Mouse (Mus musculus): ENCODE measurements around the gene Tmem164. TPM values are rescaled to one million over a fixed set of nuclear protein-coding genes. Genes with fewer than 3 reads are reported as not detected.

Tmem164 gene
- polyA plus RNA-seq, 1 experiment from 2014 or later: 69.9 TPM

DNA sequence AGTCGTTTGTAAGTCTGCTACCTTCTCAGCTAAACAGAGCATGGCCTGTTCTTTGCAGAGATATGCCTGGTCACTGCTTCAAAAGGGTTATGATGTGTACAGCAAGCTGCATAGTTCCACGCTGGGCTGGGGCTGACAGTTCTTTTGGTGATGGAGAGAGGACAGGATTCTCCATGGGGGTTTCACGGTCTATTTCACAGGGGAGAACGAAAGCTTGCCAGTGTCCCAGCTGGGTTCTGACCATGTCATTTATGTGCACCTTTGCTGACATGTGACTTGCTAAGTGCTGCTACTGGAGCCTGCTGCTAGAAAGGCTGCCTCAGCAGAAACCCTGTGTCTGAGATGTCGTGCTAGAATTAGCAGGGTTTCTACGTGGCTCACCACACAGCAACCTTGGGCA lies 74.3 kb downstream of the Tmem164 start:
- Histone ChIP-seq H3K36me3 (peaks cover 22% of the 10 kb centered on the region), H3K4me3 (no peak overlapping the region), H3K27me3 (peaks cover 28% of the 10 kb centered on the region; the same call in 1 of the 2 replicates), H3K9me3 (no peaks in the 10 kb centered on the region), H3K4me1 (no peaks in the 10 kb centered on the region), H3K4me2 (replicated peaks) (no peak overlapping the region), H3K27ac (no peak overlapping the region), H3K9ac (no peak overlapping the region)
- 89% methylated on average over 6 of the region's 6 CpGs for WGBS
- ATAC-seq (ENCODE audit: low FRiP score, low read depth): no peak

- H3K27ac ChIP-seq: no peak overlapping the region
- no peak overlapping the region for H3K4me2 ChIP-seq (replicated peaks)
- H3K27me3 ChIP-seq: peaks cover 28% of the 10 kb centered on the region; the same call in 1 of the 2 replicates
- H3K4me3 ChIP-seq: no peak overlapping the region
- ATAC-seq (ENCODE audit: low FRiP score, low read depth): no peak
- 61% methylated on average over 6 of the region's 6 CpGs for WGBS
- no peaks in the 10 kb centered on the region for H3K9me3 ChIP-seq
- peaks cover 21% of the 10 kb centered on the region for H3K36me3 ChIP-seq
- H3K4me1 ChIP-seq: no peaks in the 10 kb centered on the region
- H3K9ac ChIP-seq: no peak overlapping the region
Observed at GRCm38 (mm10) chrX:142760415-142760814, 79.2 kb downstream of the Tmem164 start.

DNA sequence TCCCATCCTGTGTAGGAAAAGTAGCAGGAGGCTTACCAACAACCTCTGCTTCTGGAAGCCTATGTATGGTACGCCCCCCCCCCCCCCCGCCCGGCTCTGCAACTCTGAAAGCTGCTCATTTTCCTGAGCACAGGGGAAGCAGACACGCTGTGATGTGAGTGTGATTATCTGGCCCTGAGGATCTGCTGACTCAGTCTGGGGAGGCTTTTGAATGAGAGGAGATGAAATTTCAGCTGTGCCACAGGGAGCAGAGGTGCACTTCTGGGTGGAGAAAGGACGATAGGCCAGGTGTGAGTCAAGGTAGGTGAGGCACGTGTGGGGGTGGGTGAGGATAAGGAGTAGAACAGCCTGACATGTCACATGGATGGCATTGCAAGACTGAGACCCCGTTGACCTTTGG lies 82.1 kb downstream of the Tmem164 start:
- Histone ChIP-seq H3K27ac (no peak overlapping the region), H3K9me3 (no peaks in the 10 kb centered on the region), H3K36me3 (peaks cover 8% of the 10 kb centered on the region; the same call in 1 of the 2 replicates), H3K4me1 (no peaks in the 10 kb centered on the region), H3K27me3 (peaks cover 13% of the 10 kb centered on the region; the same call in 1 of the 2 replicates), H3K9ac (no peak overlapping the region), H3K4me3 (no peak overlapping the region), H3K4me2 (replicated peaks) (no peak overlapping the region)
- no peak for ATAC-seq (ENCODE audit: low FRiP score, low read depth)
- WGBS: 77% methylated on average over 7 of the region's 7 CpGs

DNA sequence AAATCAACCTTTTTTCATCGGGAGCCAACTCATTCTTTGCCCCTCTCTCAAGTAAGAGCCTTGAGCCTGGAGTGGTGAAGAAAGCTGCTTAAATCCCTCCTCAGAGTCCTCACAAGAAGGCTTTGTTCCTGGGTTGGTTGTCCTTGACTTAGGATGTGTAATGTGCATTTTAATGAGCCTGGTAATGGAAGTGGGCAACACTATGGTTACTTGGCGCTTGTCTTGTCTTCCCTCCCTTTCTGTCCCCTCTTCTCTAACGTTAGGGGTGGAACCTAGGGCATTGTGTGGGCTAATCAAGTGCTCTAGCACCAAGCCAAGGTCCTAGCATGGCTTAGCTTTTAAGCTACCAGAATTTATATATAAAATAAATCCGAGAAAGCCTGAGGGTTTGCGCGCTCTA lies 88.5 kb downstream of the Tmem164 start:
- H3K9me3 ChIP-seq: no peaks in the 10 kb centered on the region
- 87% methylated on average over 6 of the region's 6 CpGs for WGBS
- no peak overlapping the region for H3K4me2 ChIP-seq (replicated peaks)
- no peak overlapping the region for H3K9ac ChIP-seq
- peaks cover 23% of the 10 kb centered on the region for H3K36me3 ChIP-seq
- peaks cover 8% of the 10 kb centered on the region; the same call in 1 of the 2 replicates for H3K27me3 ChIP-seq
- no peak overlapping the region for H3K27ac ChIP-seq
- no peaks in the 10 kb centered on the region for H3K4me1 ChIP-seq
- H3K4me3 ChIP-seq: no peak overlapping the region
- ATAC-seq (ENCODE audit: low FRiP score, low read depth): no peak

GRCm38 (mm10) chrX:142773658-142774057 lies 92.5 kb downstream of the Tmem164 start:
- no peak for ATAC-seq (ENCODE audit: low FRiP score, low read depth)
- Histone ChIP-seq H3K36me3 (peaks cover 32% of the 10 kb centered on the region), H3K4me1 (no peaks in the 10 kb centered on the region), H3K27ac (no peak overlapping the region), H3K4me2 (replicated peaks) (no peak overlapping the region), H3K9ac (no peak overlapping the region), H3K27me3 (peaks cover 16% of the 10 kb centered on the region; the same call in 1 of the 2 replicates), H3K4me3 (no peak overlapping the region), H3K9me3 (no peaks in the 10 kb centered on the region)
- 94% methylated on average over 4 of the region's 4 CpGs for WGBS

GRCm38 (mm10) chrX:142776131-142776530 lies 94.9 kb downstream of the Tmem164 start:
- ATAC-seq (ENCODE audit: low FRiP score, low read depth): no peak
- H3K4me1 ChIP-seq: no peaks in the 10 kb centered on the region
- H3K36me3 ChIP-seq: peaks cover 22% of the 10 kb centered on the region
- H3K4me2 ChIP-seq (replicated peaks): no peak overlapping the region
- 82% methylated on average over 4 of the region's 4 CpGs for WGBS
- no peaks in the 10 kb centered on the region for H3K9me3 ChIP-seq
- H3K27ac ChIP-seq: no peak overlapping the region
- no peak overlapping the region for H3K9ac ChIP-seq
- H3K27me3 ChIP-seq: peaks cover 16% of the 10 kb centered on the region; the same call in 1 of the 2 replicates
- H3K4me3 ChIP-seq: no peak overlapping the region

GRCm38 (mm10) chrX:142778638-142779037 lies 97.4 kb downstream of the Tmem164 start:
- WGBS: 79% methylated on average over 6 of the region's 6 CpGs
- no peak; the same call in 1 of the 2 replicates for ATAC-seq (ENCODE audit: low FRiP score, low read depth)
- no peak overlapping the region for H3K4me3 ChIP-seq
- no peaks in the 10 kb centered on the region for H3K9me3 ChIP-seq
- no peaks in the 10 kb centered on the region for H3K4me1 ChIP-seq
- peaks cover 17% of the 10 kb centered on the region for H3K36me3 ChIP-seq
- no peak overlapping the region for H3K9ac ChIP-seq
- no peak overlapping the region for H3K4me2 ChIP-seq (replicated peaks)
- peaks cover 12% of the 10 kb centered on the region; the same call in 1 of the 2 replicates for H3K27me3 ChIP-seq
- H3K27ac ChIP-seq: no peak overlapping the region

GRCm38 (mm10) chrX:142786160-142787052 lies 105.2 kb downstream of the Tmem164 start:
- no peak overlapping the region for H3K9ac ChIP-seq
- no peaks in the 10 kb centered on the region for H3K9me3 ChIP-seq
- H3K27ac ChIP-seq: no peak overlapping the region
- peaks cover 14% of the 10 kb centered on the region for H3K36me3 ChIP-seq
- no peak overlapping the region for H3K4me3 ChIP-seq
- H3K4me2 ChIP-seq (replicated peaks): no peak overlapping the region
- WGBS: 89% methylated on average over 10 of the region's 10 CpGs
- H3K4me1 ChIP-seq: no peaks in the 10 kb centered on the region
- ATAC-seq (ENCODE audit: low FRiP score, low read depth): no peak
- H3K27me3 ChIP-seq: peaks cover 11% of the 10 kb centered on the region; the same call in 1 of the 2 replicates

- Histone ChIP-seq H3K9ac (no peak overlapping the region), H3K4me1 (no peaks in the 10 kb centered on the region), H3K4me3 (no peak overlapping the region), H3K27me3 (peaks cover 17% of the 10 kb centered on the region; the same call in 1 of the 2 replicates), H3K27ac (no peak overlapping the region), H3K36me3 (peaks cover 6% of the 10 kb centered on the region), H3K9me3 (no peaks in the 10 kb centered on the region), H3K4me2 (replicated peaks) (no peak overlapping the region)
- 94% methylated on average over 2 of the region's 2 CpGs for WGBS
- no peak for ATAC-seq (ENCODE audit: low FRiP score, low read depth)
Observed at GRCm38 (mm10) chrX:142792185-142792584, 111.0 kb downstream of the Tmem164 start.

DNA sequence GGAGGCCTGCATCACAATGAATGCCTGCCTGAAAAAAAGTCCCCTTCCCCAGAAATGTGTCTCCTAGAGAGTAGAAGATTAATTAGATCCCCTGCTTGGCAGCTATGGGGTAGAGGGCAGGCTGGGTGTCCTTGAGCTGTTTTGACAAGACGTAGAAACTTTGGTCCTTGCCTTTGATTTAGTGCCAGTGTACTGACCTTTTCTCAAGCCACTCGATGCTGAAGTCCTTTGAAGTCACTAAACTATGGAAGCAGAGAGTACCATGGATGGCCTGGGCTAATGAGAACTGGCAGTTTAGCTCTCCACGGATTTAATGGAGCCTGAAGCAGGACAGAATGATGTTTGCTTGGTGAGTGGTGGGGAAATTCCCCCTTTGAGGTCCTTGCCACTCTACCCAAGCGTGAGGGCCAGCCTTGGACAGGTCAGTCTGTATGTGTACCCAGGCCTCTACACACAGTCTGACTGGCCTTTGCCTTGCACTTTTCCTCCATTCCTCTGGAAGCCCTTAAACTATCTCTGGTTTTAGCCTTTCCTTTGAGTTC lies 112.9 kb downstream of the Tmem164 start:
- Histone ChIP-seq H3K9ac (no peak overlapping the region), H3K4me1 (no peaks in the 10 kb centered on the region), H3K4me3 (no peak overlapping the region), H3K27me3 (peaks cover 9% of the 10 kb centered on the region; the same call in 1 of the 2 replicates), H3K4me2 (replicated peaks) (no peak overlapping the region), H3K27ac (no peak overlapping the region), H3K9me3 (no peaks in the 10 kb centered on the region), H3K36me3 (peaks cover 3% of the 10 kb centered on the region)
- no peak for ATAC-seq (ENCODE audit: low FRiP score, low read depth)
- WGBS: 47% methylated on average over 4 of the region's 4 CpGs

- peaks cover under 1% of the 10 kb centered on the region for H3K36me3 ChIP-seq
- H3K27me3 ChIP-seq: no peaks in the 10 kb centered on the region; the same call in 1 of the 2 replicates
- no peak overlapping the region for H3K9ac ChIP-seq
- no peaks in the 10 kb centered on the region for H3K9me3 ChIP-seq
- no peak overlapping the region for H3K4me2 ChIP-seq (replicated peaks)
- H3K4me3 ChIP-seq: no peak overlapping the region
- H3K4me1 ChIP-seq: 0 out of 2 replicates have a peak, but pooled peaks cover 2% of the 10 kb centered on the region
- WGBS: 92% methylated on average over 3 of the region's 3 CpGs
- ATAC-seq (ENCODE audit: low FRiP score, low read depth): no peak
- no peak overlapping the region for H3K27ac ChIP-seq
Observed at GRCm38 (mm10) chrX:142804596-142804995, 123.4 kb downstream of the Tmem164 start.

DNA sequence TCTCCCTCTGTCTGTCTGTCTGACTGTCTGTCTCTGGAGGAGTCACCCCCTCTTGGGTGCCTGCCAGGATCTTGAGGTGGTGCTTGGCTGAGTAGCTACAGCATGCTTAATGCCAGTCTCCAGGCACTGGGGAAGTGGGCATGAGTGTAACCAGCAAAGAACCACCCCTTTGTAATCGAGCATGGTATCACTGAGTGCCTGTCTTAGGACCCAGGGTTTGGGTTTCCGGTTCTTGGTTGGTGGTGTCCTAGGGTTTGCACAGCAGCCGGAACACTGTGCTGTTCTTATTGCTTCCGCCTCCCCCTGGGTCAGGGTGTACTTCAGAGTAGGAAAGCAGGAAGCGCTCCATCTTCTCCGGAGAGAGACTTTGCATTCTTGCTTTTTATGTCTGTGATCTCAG lies 124.9 kb downstream of the Tmem164 start:
- no peak overlapping the region for H3K4me3 ChIP-seq
- peaks cover 3% of the 10 kb centered on the region; the same call in 1 of the 2 replicates for H3K36me3 ChIP-seq
- H3K27ac ChIP-seq: no peak overlapping the region
- 81% methylated on average over 6 of the region's 6 CpGs for WGBS
- H3K4me1 ChIP-seq: 0 out of 2 replicates have a peak, but pooled peaks cover 2% of the 10 kb centered on the region
- no peaks in the 10 kb centered on the region; the same call in 1 of the 2 replicates for H3K27me3 ChIP-seq
- H3K9ac ChIP-seq: no peak overlapping the region
- H3K9me3 ChIP-seq: no peaks in the 10 kb centered on the region
- H3K4me2 ChIP-seq (replicated peaks): no peak overlapping the region
- ATAC-seq (ENCODE audit: low FRiP score, low read depth): no peak

Data from limb, embryonic 13.5 days (tissue).